Mouse (Mus musculus): ENCODE results near the gene Smyd4. TPM values are rescaled to one million over a fixed set of nuclear protein-coding genes. Genes with fewer than 3 reads are reported as not detected.

Smyd4 gene
- total RNA-seq, 2 experiments from 2014 or later: 4.4 to 7.5 TPM

- intact Hi-C loops (cut with DNase I): no loop called here
- DNase-seq: no peak
These were observed 95.5 kb downstream of the Smyd4 start for GRCm38 (mm10) chr11:75443711-75444110.

GRCm38 (mm10) chr11:75448575-75448974 is 100.3 kb downstream of the Smyd4 start:
- intact Hi-C loops (cut with DNase I): no loop called here
- DNase-seq: no peak

GRCm38 (mm10) chr11:75449695-75450094 is 101.5 kb downstream of the Smyd4 start:
- no peak for DNase-seq
- intact Hi-C loops (cut with DNase I): loop anchor here (5.0 kb wide), 2 partner anchors 123 to 272 kb away; partner anchors contain the start of gene Ovca2

GRCm38 (mm10) chr11:75450304-75450908 is 102.2 kb downstream of the Smyd4 start:
- intact Hi-C loops (cut with DNase I): loop anchor here (5.0 kb wide), 2 partner anchors 122 to 273 kb away; partner anchors contain the start of gene Ovca2
- DNase-seq: no peak

- intact Hi-C loops (cut with DNase I): loop anchor here (5.0 kb wide), 2 partner anchors 121 to 274 kb away; partner anchors contain the start of gene Ovca2
- DNase-seq: no peak
These were observed 102.7 kb downstream of the Smyd4 start for GRCm38 (mm10) chr11:75450936-75451335.

GRCm38 (mm10) chr11:75452081-75452480 is 103.8 kb downstream of the Smyd4 start:
- DNase-seq: no peak
- intact Hi-C loops (cut with DNase I): loop anchor here (5.0 kb wide), 2 partner anchors 120 to 275 kb away; partner anchors contain the start of gene Ovca2

- intact Hi-C loops (cut with DNase I): loop anchor here (5.0 kb wide), 2 partner anchors 119 to 276 kb away; partner anchors contain the start of gene Ovca2
- no peak for DNase-seq
These were observed 104.8 kb downstream of the Smyd4 start for GRCm38 (mm10) chr11:75452812-75453557.

- intact Hi-C loops (cut with DNase I): loop anchor here (5.0 kb wide), 2 partner anchors 118 to 277 kb away; partner anchors contain the start of gene Ovca2
- DNase-seq: peak; percentile 84 to 91
These were observed 106.0 kb downstream of the Smyd4 start, which contains the start of gene Wdr81 for GRCm38 (mm10) chr11:75453991-75454930. TSS of gene Wdr81 (minus strand) at chr11:75454717.

Small RNAs within 50 kb of the gene (microRNA-seq; reads per million reads assigned to microRNA genes)
- 0 reads per million in 2 experiments for gene Gm47300 (ENCODE audit: borderline number of aligned reads in 2 of 2)

Other genes with a start within 250 kb of the Smyd4 start
- gene Hic1, start 178.9 kb upstream of the Smyd4 start, total RNA-seq (2021): 10 to 100 TPM; 14.8 to 22.8 TPM
- gene Ovca2, start 169.6 kb upstream of the Smyd4 start, total RNA-seq (2021): 1 to 10 TPM; 5.3 to 7.2 TPM
- 1 to 10 TPM; 9.0 to 9.7 TPM for gene Dph1, start 157.2 kb upstream of the Smyd4 start, total RNA-seq (2021)
- 10 to 100 TPM in 1 of 2 experiments, 1 to 10 TPM in 1; 6.0 to 10.0 TPM for gene Rtn4rl1, start 154.7 kb upstream of the Smyd4 start, total RNA-seq (2021)
- gene Rpa1, start 109 bp upstream of the Smyd4 start, total RNA-seq (2021): 10 to 100 TPM; 55.1 to 63.8 TPM
- gene Serpinf1, start 74.3 kb downstream of the Smyd4 start, total RNA-seq (2021): 10 to 100 TPM; 25.4 to 26.1 TPM
- gene Serpinf2, start 91.2 kb downstream of the Smyd4 start, total RNA-seq (2021): not detected
- 10 to 100 TPM in 1 of 2 experiments, 1 to 10 TPM in 1; 8.7 to 10.4 TPM for gene Wdr81, start 106.3 kb downstream of the Smyd4 start, total RNA-seq (2021)
- 1 to 10 TPM; 5.4 to 7.1 TPM for gene Tlcd2, start 113.3 kb downstream of the Smyd4 start, total RNA-seq (2021)
- 10 to 100 TPM; 82.9 to 92.8 TPM for gene Prpf8, start 138.4 kb downstream of the Smyd4 start, total RNA-seq (2021)
- 10 to 100 TPM; 51.4 to 52.3 TPM for gene Rilp, start 161.7 kb downstream of the Smyd4 start, total RNA-seq (2021)
- gene Scarf1, start 165.1 kb downstream of the Smyd4 start, total RNA-seq (2021): 10 to 100 TPM in 1 of 2 experiments, 1 to 10 TPM in 1; 9.1 to 10.3 TPM
- 10 to 100 TPM; 17.7 to 22.2 TPM for gene Slc43a2, start 183.3 kb downstream of the Smyd4 start, total RNA-seq (2021)
- gene Pitpna, start 239.7 kb downstream of the Smyd4 start, total RNA-seq (2021): 100 to 1,000 TPM; 103 to 112 TPM